Mouse (Mus musculus) hindbrain, embryonic 11.5 days (tissue): ENCODE measurements around the gene Gm20388. TPM values are rescaled to one million over a fixed set of nuclear protein-coding genes. Genes with fewer than 3 reads are reported as not detected.

Source experiments
- ATAC-seq: fragments of 200-750 bp; cut with Nextera tagmentation; 2 replicates; pipeline ENCODE4 v1.8.0; 2017; ENCODE audit warnings: mild to moderate bottlenecking, moderate TSS enrichment, moderate library complexity; ENCODE audit not compliant: low FRiP score
- DNase-seq: peaks from one replicate; pipeline ENCODE4 v3.0.0-alpha.2; 2015; ENCODE audit warnings: low spot score
- H3K27ac ChIP-seq: fragments of 300-500 bp; sonication (generic); 2 replicates; pipeline ENCODE4 v1.5.1; 2014; ENCODE audit warnings: mild to moderate bottlenecking, low read depth, low read length
- H3K27me3 ChIP-seq: fragments of 300-500 bp; sonication (generic); 2 replicates; pipeline ENCODE4 v1.6.1; 2014; ENCODE audit warnings: mild to moderate bottlenecking, low read length, moderate library complexity, mixed read lengths; ENCODE audit not compliant: control insufficient read depth, insufficient read depth
- H3K36me3 ChIP-seq: fragments of 300-500 bp; sonication (generic); 2 replicates; pipeline ENCODE4 v1.6.1; 2014; ENCODE audit warnings: mild to moderate bottlenecking, low read length, moderate library complexity, mixed read lengths; ENCODE audit not compliant: control insufficient read depth, insufficient read depth
- H3K4me1 ChIP-seq: fragments of 300-500 bp; sonication (generic); replicated peaks from 2 replicates; pipeline ENCODE4 v1.6.1; 2014; ENCODE audit warnings: low read length, mixed read lengths; ENCODE audit not compliant: control insufficient read depth, insufficient read depth
- H3K4me2 ChIP-seq: fragments of 300-500 bp; sonication (generic); replicated peaks from 2 replicates; pipeline ENCODE4 v1.6.1; 2014; ENCODE audit warnings: mild to moderate bottlenecking, low read depth, low read length
- H3K4me3 ChIP-seq: fragments of 300-500 bp; sonication (generic); 2 replicates; pipeline ENCODE4 v1.5.1; 2014; ENCODE audit warnings: low read depth, low read length
- H3K9ac ChIP-seq: fragments of 300-500 bp; sonication (generic); 2 replicates; pipeline ENCODE4 v1.6.1; 2014; ENCODE audit warnings: low read depth, low read length
- H3K9me3 ChIP-seq: fragments of 300-500 bp; sonication (generic); 2 replicates; pipeline ENCODE4 v1.6.1; 2016; ENCODE audit warnings: low read length; ENCODE audit not compliant: control insufficient read depth
- WGBS: fragments of 180-500 bp; shearing (Covaris S2); extraction: QIAGEN DNeasy Blood & Tissue Kit; methylation state at CpG from one replicate; pipeline ENCODE4 v1.1.7; 2014; 5-methylcytosine and 5-hydroxymethylcytosine counted together
- polyA plus RNA-seq: library from polyadenylated mRNA; unstranded; fragments of >200 nt; fragmentation: Nextera tagmentation; extraction: Ambion mirVana; gene quantifications from 2 replicates; pipeline ENCODE4 v1.2.1, GENCODE M21; 2014

Gm20388 gene
- polyA plus RNA-seq, 1 experiment from 2014 or later = 11.8 TPM

GRCm38 (mm10) chr8:121832503-121832902 is 1921.9 kb downstream of the Gm20388 start:
- no peaks in the 10 kb centered on the region for H3K27me3 ChIP-seq
- WGBS = 22% methylated on average over 6 of the region's 6 CpGs
- H3K4me2 ChIP-seq = no peak overlapping the region
- peak; percentile 84 for DNase-seq
- peaks cover 5% of the 10 kb centered on the region; the same call in 1 of the 2 replicates for H3K4me1 ChIP-seq
- H3K4me3 ChIP-seq = no peak overlapping the region
- no peak for ATAC-seq
- H3K9me3 ChIP-seq = no peaks in the 10 kb centered on the region
- H3K27ac ChIP-seq = no peak overlapping the region
- no peaks in the 10 kb centered on the region for H3K36me3 ChIP-seq
- no peak overlapping the region for H3K9ac ChIP-seq

- H3K4me3 ChIP-seq = no peak overlapping the region
- no peak overlapping the region for H3K4me2 ChIP-seq
- DNase-seq = peak; percentile 75
- no peaks in the 10 kb centered on the region for H3K27me3 ChIP-seq
- no peaks in the 10 kb centered on the region for H3K9me3 ChIP-seq
- ATAC-seq = 0 out of 2 replicates have a peak, but pooled peaks have one; percentile 40
- H3K4me1 ChIP-seq = no peaks in the 10 kb centered on the region
- H3K9ac ChIP-seq = no peak overlapping the region
- H3K27ac ChIP-seq = no peak overlapping the region
- WGBS = 49% methylated on average over 8 of the region's 8 CpGs
- H3K36me3 ChIP-seq = no peaks in the 10 kb centered on the region
Observed at GRCm38 (mm10) chr8:121841242-121841641, 1930.6 kb downstream of the Gm20388 start.

- H3K4me1 ChIP-seq = no peaks in the 10 kb centered on the region
- DNase-seq (no peak), ATAC-seq (no peak)
- H3K9me3 ChIP-seq = no peaks in the 10 kb centered on the region
- H3K4me2 ChIP-seq = no peak overlapping the region
- no peaks in the 10 kb centered on the region for H3K36me3 ChIP-seq
- no peaks in the 10 kb centered on the region for H3K27me3 ChIP-seq
- H3K4me3 ChIP-seq = no peak overlapping the region
- H3K27ac ChIP-seq = no peak overlapping the region
- H3K9ac ChIP-seq = no peak overlapping the region
- 88% methylated on average over 8 of the region's 8 CpGs for WGBS
Observed at GRCm38 (mm10) chr8:121842064-121842955, 1931.7 kb downstream of the Gm20388 start.

- Histone ChIP-seq H3K4me1 (no peaks in the 10 kb centered on the region), H3K27ac (no peak overlapping the region), H3K9me3 (no peaks in the 10 kb centered on the region), H3K4me3 (no peak overlapping the region), H3K27me3 (no peaks in the 10 kb centered on the region), H3K36me3 (no peaks in the 10 kb centered on the region), H3K4me2 (no peak overlapping the region), H3K9ac (no peak overlapping the region)
- ATAC-seq (no peak), DNase-seq (no peak)
- 81% methylated on average over 3 of the region's 3 CpGs for WGBS
Observed at GRCm38 (mm10) chr8:121843184-121843733, 1932.6 kb downstream of the Gm20388 start.

- no peaks in the 10 kb centered on the region for H3K4me1 ChIP-seq
- WGBS = 45% methylated on average over 7 of the region's 7 CpGs
- ATAC-seq (no peak), DNase-seq (no peak)
- no peaks in the 10 kb centered on the region for H3K27me3 ChIP-seq
- no peak overlapping the region for H3K9ac ChIP-seq
- no peaks in the 10 kb centered on the region for H3K36me3 ChIP-seq
- no peak overlapping the region for H3K4me3 ChIP-seq
- no peak overlapping the region for H3K27ac ChIP-seq
- H3K9me3 ChIP-seq = no peaks in the 10 kb centered on the region
- H3K4me2 ChIP-seq = no peak overlapping the region
Observed at GRCm38 (mm10) chr8:121844765-121845164, 1934.1 kb downstream of the Gm20388 start.

- Histone ChIP-seq H3K27me3 (no peaks in the 10 kb centered on the region), H3K4me2 (no peak overlapping the region), H3K36me3 (no peaks in the 10 kb centered on the region), H3K9ac (no peak overlapping the region), H3K9me3 (no peaks in the 10 kb centered on the region), H3K4me1 (0 out of 2 replicates have a peak, but pooled peaks cover 4% of the 10 kb centered on the region), H3K27ac (no peak overlapping the region), H3K4me3 (no peak overlapping the region)
- ATAC-seq = no peak
- DNase-seq = no peak
Observed at GRCm38 (mm10) chr8:121846815-121847214, 1936.2 kb downstream of the Gm20388 start.

- 68% methylated on average over 10 of the region's 10 CpGs for WGBS
Observed at GRCm38 (mm10) chr8:121847261-121847822, 1936.7 kb downstream of the Gm20388 start.

GRCm38 (mm10) chr8:121847987-121848386 is 1937.3 kb downstream of the Gm20388 start:
- H3K9me3 ChIP-seq = no peaks in the 10 kb centered on the region
- ATAC-seq (no peak), DNase-seq (no peak)
- H3K4me2 ChIP-seq = no peak overlapping the region
- WGBS = 80% methylated on average over 6 of the region's 6 CpGs
- 0 out of 2 replicates have a peak, but pooled peaks cover 4% of the 10 kb centered on the region for H3K4me1 ChIP-seq
- H3K27ac ChIP-seq = no peak overlapping the region
- H3K36me3 ChIP-seq = no peaks in the 10 kb centered on the region
- no peak overlapping the region for H3K4me3 ChIP-seq
- no peaks in the 10 kb centered on the region for H3K27me3 ChIP-seq
- no peak overlapping the region for H3K9ac ChIP-seq

More at GRCm38 (mm10) chr8:121847261-121847822, 1936.7 kb downstream of the Gm20388 start:
- H3K9me3 ChIP-seq = no peaks in the 10 kb centered on the region
- H3K27me3 ChIP-seq = no peaks in the 10 kb centered on the region
- no peak overlapping the region for H3K9ac ChIP-seq
- no peak for DNase-seq
- H3K36me3 ChIP-seq = no peaks in the 10 kb centered on the region
- no peak overlapping the region for H3K27ac ChIP-seq
- H3K4me2 ChIP-seq = no peak overlapping the region
- 0 out of 2 replicates have a peak, but pooled peaks cover 4% of the 10 kb centered on the region for H3K4me1 ChIP-seq
- no peak for ATAC-seq
- H3K4me3 ChIP-seq = no peak overlapping the region
